Mouse (Mus musculus) midbrain, embryonic 15.5 days (tissue): ENCODE results near the gene Afp. TPM values are rescaled to one million over a fixed set of nuclear protein-coding genes. Genes with fewer than 3 reads are reported as not detected.

ENCODE experiments used
- ATAC-seq: fragments of 200-750 bp; cut with Nextera tagmentation; replicated peaks from 2 replicates; pipeline ENCODE4 v1.8.0; 2017; ENCODE audit warnings: moderate TSS enrichment
- H3K27ac ChIP-seq: fragments of 300-500 bp; sonication (generic); 2 replicates; pipeline ENCODE4 v1.5.1; 2015; ENCODE audit warnings: mild to moderate bottlenecking, inconsistent platforms
- H3K27me3 ChIP-seq: fragments of 300-500 bp; sonication (generic); replicated peaks from 2 replicates; pipeline ENCODE4 v1.6.1; 2015; ENCODE audit warnings: inconsistent platforms
- H3K36me3 ChIP-seq: fragments of 300-500 bp; sonication (generic); replicated peaks from 2 replicates; pipeline ENCODE4 v1.6.1; 2015; ENCODE audit warnings: inconsistent platforms
- H3K4me1 ChIP-seq: fragments of 300-500 bp; sonication (generic); 2 replicates; pipeline ENCODE4 v1.6.1; 2015; ENCODE audit warnings: inconsistent platforms
- H3K4me2 ChIP-seq: fragments of 300-500 bp; sonication (generic); 2 replicates; pipeline ENCODE4 v1.6.1; 2015; ENCODE audit warnings: inconsistent platforms, mild to moderate bottlenecking, moderate library complexity
- H3K4me3 ChIP-seq: fragments of 300-500 bp; sonication (generic); 2 replicates; pipeline ENCODE4 v1.5.1; 2015; ENCODE audit warnings: mild to moderate bottlenecking, inconsistent platforms
- H3K9ac ChIP-seq: fragments of 300-500 bp; sonication (generic); 2 replicates; pipeline ENCODE4 v1.6.1; 2015; ENCODE audit warnings: mild to moderate bottlenecking, inconsistent platforms
- H3K9me3 ChIP-seq: fragments of 300-500 bp; sonication (generic); 2 replicates; pipeline ENCODE4 v1.6.1; 2016; ENCODE audit warnings: inconsistent platforms
- WGBS: fragments of 180-500 bp; shearing (Covaris S2); methylation state at CpG from one replicate; pipeline ENCODE4 v1.1.7; 2015; ENCODE audit warnings: mixed read lengths; 5-methylcytosine and 5-hydroxymethylcytosine counted together
- polyA plus RNA-seq: library from polyadenylated mRNA; unstranded; fragments of >200 nt; fragmentation: Nextera tagmentation; extraction: Ambion mirVana; gene quantifications from 2 replicates; pipeline ENCODE4 v1.2.1, GENCODE M21; 2015

The Afp gene
- polyA plus RNA-seq, 1 experiment from 2014 or later, result 0.61 TPM

DNA sequence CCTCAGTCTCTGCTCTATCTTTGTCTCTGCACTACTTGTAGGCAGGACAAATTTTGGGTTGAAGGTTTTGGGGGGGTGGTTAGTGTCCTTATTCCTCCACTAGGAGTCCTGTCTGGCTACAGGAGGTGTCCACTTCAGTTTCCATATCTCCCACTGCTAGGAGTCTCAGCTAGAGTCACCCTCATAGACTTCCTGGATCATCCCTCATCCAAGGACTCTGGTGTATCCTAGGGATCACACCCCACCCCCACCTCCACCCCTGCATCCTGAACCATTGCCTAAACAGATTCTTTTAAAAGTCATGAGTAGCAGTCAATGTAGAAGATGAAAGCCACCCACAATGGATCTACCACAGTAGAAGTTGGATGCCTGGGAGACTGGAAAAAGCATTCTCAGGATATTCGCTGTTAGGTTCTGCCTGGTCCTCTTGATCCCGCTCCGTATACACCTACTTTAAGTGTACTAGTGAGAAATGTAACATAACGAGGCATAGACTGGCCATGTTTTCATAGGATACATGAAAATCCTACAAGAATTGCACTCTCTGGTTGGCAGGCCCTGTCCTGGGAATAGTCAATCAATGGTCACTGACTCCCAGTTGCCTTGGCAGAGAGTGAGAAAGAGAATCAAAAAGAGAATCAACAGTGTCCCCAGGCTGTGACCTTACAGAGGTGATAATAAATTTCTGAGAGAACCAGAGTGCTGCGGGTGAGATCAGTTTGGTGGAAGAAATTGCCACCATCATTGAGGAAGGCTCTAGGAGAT, 19.5 kb downstream of the Afp start:
- WGBS, result 94% methylated on average over 5 of the region's 5 CpGs
- Histone ChIP-seq H3K9me3 (no peaks in the 10 kb centered on the region), H3K4me3 (no peak overlapping the region), H3K36me3 (no peaks in the 10 kb centered on the region), H3K27ac (no peak overlapping the region), H3K4me2 (no peak overlapping the region), H3K27me3 (no peaks in the 10 kb centered on the region), H3K4me1 (no peaks in the 10 kb centered on the region), H3K9ac (no peak overlapping the region)
- no peak for ATAC-seq

GRCm38 (mm10) chr5:90512288-90512955, 21.9 kb downstream of the Afp start:
- no peak overlapping the region for H3K4me2 ChIP-seq
- H3K9me3 ChIP-seq, result no peaks in the 10 kb centered on the region
- H3K27me3 ChIP-seq, result no peaks in the 10 kb centered on the region
- H3K9ac ChIP-seq, result no peak overlapping the region
- no peak overlapping the region for H3K4me3 ChIP-seq
- H3K4me1 ChIP-seq, result no peaks in the 10 kb centered on the region
- H3K36me3 ChIP-seq, result no peaks in the 10 kb centered on the region
- H3K27ac ChIP-seq, result no peak overlapping the region
- 85% methylated on average over 6 of the region's 6 CpGs for WGBS
- ATAC-seq, result no peak

- H3K36me3 ChIP-seq, result no peaks in the 10 kb centered on the region
- no peaks in the 10 kb centered on the region for H3K9me3 ChIP-seq
- H3K4me3 ChIP-seq, result no peak overlapping the region
- ATAC-seq, result no peak
- H3K9ac ChIP-seq, result no peak overlapping the region
- H3K27me3 ChIP-seq, result no peaks in the 10 kb centered on the region
- no peak overlapping the region for H3K4me2 ChIP-seq
- no peak overlapping the region for H3K27ac ChIP-seq
- no peaks in the 10 kb centered on the region for H3K4me1 ChIP-seq
- WGBS, result 92% methylated on average over 6 of the region's 6 CpGs
These were observed 25.0 kb downstream of the Afp start for GRCm38 (mm10) chr5:90515561-90515960.

DNA sequence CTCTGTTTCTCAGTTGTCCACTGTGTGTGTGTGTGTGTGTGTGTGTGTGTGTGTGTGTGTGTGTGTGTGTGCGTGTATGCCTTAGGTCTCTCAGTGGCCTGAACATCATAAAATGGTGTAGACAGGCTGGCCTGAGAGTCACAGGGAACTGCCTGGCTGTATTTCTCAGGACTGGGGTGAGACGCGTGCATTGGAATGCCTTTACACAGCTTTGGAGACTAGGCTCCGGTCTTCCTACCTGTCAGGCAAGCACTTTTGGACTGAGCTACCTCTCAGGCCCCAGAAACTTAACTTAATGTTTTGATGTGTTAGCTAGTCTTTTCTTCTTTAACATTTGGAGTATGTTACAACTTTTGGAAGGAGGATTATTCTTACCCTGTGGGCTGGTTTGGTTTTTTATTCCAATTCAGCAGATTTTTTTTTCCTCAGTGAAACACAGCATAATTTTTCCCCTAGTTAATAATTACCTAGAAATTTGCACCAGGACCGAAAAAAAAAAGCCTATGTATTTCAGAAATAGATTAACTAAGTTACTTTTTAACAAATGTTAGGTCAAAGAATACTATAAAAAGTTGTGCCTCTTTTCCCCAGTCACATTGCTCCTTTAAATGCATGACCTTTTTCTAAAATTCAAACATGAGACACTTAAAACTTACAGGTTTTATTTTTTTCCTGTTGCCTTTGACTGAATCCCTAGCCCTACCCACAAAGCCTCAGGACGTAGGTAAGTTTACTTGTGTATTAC, 28.0 kb downstream of the Afp start, which contains the start of gene Afm:
Gene Afm (plus strand): TSS at position 577 of the 745 bp plus-strand sequence.
- WGBS, result 92% methylated on average over 6 of the region's 6 CpGs
- no peak within 1 kb of the TSS for H3K4me2 ChIP-seq
- no peak within 1 kb of the TSS for H3K9ac ChIP-seq
- no peak within 1 kb of the TSS for H3K4me3 ChIP-seq
- no peak for ATAC-seq
- no peaks in the 10 kb centered on the region for H3K27me3 ChIP-seq
- H3K9me3 ChIP-seq, result no peaks in the 10 kb centered on the region
- H3K4me1 ChIP-seq, result no peaks in the 10 kb centered on the region
- no peaks in the 10 kb centered on the region for H3K36me3 ChIP-seq
- H3K27ac ChIP-seq, result no peak within 1 kb of the TSS

GRCm38 (mm10) chr5:90551191-90551590, 60.7 kb downstream of the Afp start:
- no peak overlapping the region for H3K27ac ChIP-seq
- H3K9me3 ChIP-seq, result no peaks in the 10 kb centered on the region
- no peak overlapping the region for H3K4me2 ChIP-seq
- H3K4me3 ChIP-seq, result no peak overlapping the region
- 87% methylated on average over 8 of the region's 8 CpGs for WGBS
- H3K27me3 ChIP-seq, result no peaks in the 10 kb centered on the region
- no peaks in the 10 kb centered on the region for H3K4me1 ChIP-seq
- no peak for ATAC-seq
- H3K9ac ChIP-seq, result no peak overlapping the region
- H3K36me3 ChIP-seq, result no peaks in the 10 kb centered on the region

DNA sequence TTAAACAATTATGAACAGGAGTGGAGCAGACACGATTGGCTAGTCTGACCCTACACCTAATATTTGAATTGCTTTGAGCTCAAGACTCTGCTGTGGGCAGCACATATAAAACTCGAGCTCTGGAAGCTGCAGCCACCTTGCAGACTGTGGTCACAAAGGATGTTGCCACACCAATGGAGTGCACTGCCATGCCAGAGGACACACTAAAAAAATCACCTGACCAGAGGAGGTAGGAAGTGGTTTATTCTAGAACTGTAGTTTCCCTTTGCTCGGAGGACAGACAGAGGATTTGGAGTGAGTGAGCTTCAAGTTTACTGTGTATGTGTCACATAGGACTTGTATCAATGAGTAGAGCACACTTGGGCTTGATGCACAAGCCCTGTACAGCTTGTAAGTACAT, 65.5 kb downstream of the Afp start:
- Histone ChIP-seq H3K9me3 (no peaks in the 10 kb centered on the region), H3K9ac (no peak overlapping the region), H3K4me3 (no peak overlapping the region), H3K4me1 (no peaks in the 10 kb centered on the region), H3K27ac (no peak overlapping the region), H3K36me3 (no peaks in the 10 kb centered on the region), H3K27me3 (no peaks in the 10 kb centered on the region), H3K4me2 (no peak overlapping the region)
- ATAC-seq, result no peak
- 85% methylated on average over 3 of the region's 3 CpGs for WGBS

Other genes with a start within 250 kb of the Afp start
- gene Ankrd17, start 124.2 kb upstream of the Afp start, polyA plus RNA-seq, result 29.9 and 30.6 TPM in 2 replicates
- 4.2 and 5.5 TPM in 2 replicates for gene Gm9958, start 123.5 kb upstream of the Afp start, polyA plus RNA-seq
- gene Alb, start 29.8 kb upstream of the Afp start, polyA plus RNA-seq, result 0.10 and 5.6 TPM in 2 replicates
- not detected in 2 replicates for gene Afm, start 28.2 kb downstream of the Afp start, polyA plus RNA-seq
- 0.09 and 0.13 TPM in 2 replicates for gene 5830473C10Rik, start 70.4 kb downstream of the Afp start, polyA plus RNA-seq
- 1.4 and 1.8 TPM in 2 replicates for gene Rassf6, start 149.9 kb downstream of the Afp start, polyA plus RNA-seq